Mouse (Mus musculus) naive thymus-derived CD4-positive, alpha-beta T cell, adult 2 months (primary cell): ENCODE data around the gene Cbln4.

Experiments
- DNase-seq: peaks from one replicate; pipeline ENCODE4 v3.0.0-alpha.2; 2011; ENCODE audit warnings: low read depth

The Cbln4 gene

DNA sequence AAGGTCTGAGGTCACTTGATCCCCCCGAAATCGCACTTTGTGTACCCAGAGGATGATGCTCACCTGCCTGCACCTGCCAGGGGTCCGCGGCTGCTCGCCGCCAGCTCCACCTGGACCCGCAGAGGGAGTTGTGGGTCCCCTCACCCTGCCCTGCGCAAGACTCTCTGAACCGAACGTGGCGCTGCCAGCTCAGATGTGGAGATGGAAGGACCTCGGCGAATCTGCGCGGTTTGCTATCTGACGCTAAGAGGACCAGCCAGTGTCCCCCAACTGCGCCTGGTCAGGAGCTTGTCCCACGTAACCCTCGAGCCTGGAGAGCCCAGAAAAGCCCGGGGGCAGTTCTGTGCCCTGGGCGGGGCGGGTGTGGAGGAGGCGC is at the start of gene Cbln4:
Gene Cbln4 (minus strand): TSS at position 232 of the 376 bp plus-strand sequence.
- no peak for DNase-seq

DNA sequence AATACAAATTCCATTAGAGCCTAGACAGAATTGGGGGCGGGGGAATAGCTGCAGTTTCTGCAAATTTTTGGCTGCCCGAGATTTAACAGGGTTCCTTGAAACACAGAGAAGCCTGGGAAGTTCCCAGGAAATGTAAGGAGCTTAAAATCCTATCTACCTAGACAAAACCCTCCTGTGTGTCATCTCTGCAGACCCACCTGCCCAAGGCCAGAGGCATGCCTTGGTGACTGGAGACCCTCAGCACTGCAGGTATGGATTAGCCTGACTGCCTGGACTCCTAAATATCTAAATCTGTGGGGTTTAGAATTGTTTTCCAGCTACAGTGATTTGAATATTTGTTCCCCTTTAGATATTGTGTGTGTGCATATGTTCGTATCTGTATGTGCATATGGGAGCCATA is 35.3 kb upstream of the Cbln4 start:
- DNase-seq = no peak

DNA sequence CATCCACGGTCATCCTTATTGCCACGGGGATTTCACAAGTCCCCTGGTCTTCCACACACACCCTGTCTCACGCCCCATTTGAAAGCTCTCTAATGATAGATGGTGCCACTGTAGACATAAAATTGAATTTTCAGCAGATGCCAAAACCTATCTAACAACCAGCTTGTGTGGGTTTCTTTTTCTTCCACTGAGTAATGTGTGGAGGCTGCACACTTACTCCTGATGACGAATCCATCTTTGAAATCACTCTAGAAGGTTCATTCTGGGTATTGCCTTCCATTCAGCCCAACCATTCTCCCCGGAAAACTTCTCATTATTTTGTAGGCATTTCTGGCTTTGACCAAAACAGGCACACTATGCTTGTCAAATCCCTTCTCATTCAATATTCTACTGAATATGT is 33.0 kb upstream of the Cbln4 start:
- no peak for DNase-seq

DNA sequence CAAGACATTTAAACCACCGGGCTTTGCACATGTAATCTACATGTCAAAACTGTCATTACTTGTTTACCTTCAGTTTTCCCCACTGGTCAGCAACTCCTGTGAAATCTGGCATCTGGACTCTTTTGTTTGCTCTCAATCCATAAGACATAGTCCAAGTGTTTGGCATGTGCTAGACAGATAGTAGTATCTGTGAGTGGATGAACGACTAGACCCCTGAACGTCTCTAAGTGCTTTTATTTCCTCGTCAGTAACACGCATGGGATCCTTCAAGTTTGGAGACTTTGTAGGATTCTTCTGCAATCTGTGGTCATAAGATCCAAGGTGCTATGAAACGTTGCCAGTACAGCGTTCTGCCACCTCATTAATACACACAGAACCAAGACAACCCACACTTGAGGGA is 19.6 kb upstream of the Cbln4 start:
- DNase-seq = no peak

DNA sequence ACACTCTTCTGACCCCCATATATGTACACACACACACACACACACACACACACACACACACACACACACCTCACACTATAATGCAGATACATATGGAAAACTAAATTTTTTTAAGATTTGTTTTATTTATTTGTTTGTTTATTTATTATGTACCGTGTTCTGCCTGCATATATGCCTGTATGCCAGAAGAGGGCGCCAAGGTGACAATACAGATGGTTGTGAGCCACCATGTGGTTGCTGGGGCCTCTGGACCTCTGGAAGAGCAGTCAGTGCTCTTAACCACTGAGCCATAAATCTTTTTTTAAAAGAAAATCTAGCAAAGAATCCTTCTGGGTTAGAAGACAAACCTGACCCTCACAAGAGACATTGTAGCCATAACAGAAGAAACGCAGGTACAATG is 16.5 kb upstream of the Cbln4 start:
- no peak for DNase-seq

DNA sequence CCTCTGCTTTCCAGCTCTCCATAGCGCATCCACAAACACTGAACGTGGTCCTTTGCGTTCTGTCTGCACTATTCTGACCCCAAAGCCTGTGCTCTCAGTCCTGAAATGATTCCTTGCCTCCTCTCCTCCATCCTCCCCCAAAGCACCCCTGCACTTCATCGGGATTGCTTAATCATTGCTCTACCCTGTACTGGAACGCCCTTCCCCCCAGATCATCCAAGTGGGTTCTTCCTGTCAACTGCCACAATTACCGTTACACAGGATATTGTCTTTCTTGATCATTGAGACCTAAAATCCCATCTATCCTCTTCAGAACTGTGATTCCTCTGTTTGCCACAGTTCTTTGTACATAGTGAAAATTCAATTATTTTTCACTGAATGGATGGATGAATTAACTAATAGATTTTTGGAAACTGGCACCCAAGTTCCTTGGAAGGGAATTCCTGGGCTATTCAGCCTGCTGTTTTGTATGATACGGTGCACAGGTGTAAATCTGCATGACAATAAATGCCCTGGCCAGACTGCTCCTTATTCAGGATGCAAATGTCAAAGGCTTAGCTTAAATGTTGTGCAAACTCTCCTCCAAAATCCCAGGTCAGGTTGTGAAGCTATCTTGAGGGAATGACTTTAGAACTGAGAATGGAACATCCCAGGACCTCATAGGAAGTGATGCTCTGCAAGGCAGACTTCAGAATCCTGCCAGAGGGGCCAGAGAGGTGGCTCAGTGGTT is 15.8 kb upstream of the Cbln4 start:
- no peak for DNase-seq

DNA sequence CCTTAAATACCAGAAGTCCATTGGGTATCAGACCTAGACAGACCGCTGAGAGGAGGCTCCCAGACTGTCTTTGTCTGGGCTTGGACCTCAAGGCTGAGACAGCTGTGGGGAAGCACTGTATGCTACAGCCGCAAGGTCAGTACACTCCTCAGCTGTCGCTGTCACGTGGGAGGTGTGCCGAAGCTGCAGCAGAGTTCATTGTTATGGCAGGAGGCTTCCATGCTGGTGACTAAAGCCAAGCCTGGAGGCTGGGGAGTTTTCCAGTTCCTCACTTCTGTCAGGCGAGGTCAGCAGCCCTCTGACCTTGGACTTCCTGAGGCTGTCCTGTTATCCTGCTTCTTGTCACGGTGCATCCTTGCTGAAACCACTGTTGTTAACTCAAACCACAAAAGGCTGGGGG is 2.7 kb upstream of the Cbln4 start:
- DNase-seq = no peak

DNA sequence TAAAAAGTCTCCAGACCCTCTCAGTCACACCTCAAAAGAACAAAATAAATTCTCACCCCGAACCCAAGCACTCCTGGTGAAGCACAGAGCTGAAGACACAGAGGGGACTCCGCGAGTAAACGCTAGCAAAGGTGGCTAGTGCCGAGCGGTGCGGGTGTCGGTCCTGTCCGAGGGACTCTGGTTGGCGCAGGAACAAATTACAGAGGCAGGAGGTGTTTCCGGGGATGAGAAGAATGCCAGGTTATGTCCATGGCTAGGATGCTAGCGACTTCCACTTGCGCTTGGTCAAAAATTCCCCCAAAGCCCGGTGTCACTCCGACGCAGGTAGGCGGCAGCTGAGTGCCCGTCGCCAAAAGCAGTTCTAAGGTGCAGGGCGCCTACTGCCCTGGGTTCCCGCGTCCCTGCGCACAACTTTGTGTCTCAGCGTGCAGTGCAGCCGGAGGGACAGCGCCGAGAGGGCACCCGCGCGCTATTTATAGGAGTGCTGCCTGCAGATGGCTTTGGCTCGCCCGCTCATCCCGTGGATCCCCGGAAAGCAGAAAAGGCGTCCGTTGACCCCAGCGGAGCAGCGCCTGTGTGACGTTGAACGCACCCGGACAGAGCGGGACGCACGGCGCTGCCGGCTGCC is 545 bp downstream of the Cbln4 start:
- no peak for DNase-seq

DNA sequence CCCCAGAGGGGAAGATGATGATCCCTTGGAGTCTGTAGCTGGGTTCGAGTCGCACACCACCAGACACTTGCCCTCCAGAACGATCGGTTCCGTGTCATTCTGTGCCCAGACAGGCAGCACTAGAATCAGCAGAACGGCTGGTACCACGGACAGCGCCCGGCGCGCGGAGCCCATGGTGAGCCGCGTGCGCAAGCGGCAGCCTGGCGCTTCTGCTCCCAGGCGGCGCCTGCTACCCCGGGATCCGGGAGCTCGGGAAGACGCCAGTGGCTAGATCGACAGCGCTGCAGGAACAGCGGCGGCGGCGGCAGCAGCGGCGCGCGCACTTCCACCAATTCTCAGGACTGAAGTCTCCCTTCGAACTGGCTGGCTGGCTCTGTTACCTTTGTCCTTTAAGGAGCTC is 1.1 kb downstream of the Cbln4 start:
- DNase-seq = no peak

DNA sequence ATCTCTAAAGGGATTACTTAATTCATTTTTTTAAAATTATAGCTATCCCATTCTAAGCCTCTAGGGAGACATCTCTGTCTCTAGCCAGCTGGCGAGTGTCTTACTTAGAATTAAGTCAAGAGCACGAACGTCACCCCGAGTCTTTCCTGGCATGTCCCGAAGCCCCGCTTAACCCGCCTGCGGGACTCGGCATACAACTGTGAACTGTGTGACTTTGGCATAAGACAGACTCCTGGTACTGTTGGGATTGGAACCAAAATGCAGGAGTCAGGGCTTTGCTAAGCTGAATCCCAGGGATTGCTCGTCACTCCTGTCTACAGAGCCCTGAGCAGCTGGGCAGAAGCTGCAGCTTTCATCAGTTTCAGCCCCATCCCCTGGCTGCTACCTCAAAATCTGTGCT is 2.4 kb downstream of the Cbln4 start:
- no peak for DNase-seq

DNA sequence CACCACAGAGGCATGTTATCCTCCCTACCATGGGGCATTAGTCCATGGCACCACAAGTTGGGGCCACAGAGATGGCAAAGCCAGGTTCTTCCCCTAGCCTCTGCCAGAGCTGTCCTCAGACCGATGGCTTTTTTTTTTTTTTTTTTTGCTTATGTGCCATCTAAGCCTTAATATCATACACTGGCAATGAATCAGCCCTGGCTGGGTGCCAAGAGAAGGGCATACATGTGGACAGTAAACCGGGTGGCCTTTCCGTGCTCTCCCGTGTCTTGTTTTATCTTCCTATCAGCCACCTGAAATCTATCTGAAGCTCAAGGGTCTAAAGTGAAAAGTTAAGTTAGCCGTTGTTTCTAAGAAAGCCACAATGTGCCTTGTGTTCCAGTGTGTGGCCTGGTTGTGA is 3.7 kb downstream of the Cbln4 start:
- DNase-seq = no peak

DNA sequence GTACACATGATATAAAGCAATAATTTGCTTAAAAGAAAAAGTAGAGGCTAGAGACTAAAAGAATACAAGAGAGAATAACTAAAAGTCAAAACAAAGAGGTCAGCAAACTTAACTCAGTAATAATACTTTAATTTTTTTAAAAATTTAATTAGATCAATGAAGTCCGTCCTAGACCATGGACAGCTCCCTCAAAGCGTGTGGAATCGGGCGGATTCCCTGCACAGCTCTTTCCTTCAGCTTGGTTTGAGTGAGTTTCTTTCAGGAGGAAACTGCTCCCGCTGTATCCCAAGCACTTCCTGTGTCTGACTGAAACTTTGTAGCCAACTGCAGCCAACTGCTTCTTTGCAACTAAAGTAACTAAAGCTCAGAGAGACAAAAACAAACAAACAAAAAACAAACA is 9.0 kb downstream of the Cbln4 start:
- no peak for DNase-seq

DNA sequence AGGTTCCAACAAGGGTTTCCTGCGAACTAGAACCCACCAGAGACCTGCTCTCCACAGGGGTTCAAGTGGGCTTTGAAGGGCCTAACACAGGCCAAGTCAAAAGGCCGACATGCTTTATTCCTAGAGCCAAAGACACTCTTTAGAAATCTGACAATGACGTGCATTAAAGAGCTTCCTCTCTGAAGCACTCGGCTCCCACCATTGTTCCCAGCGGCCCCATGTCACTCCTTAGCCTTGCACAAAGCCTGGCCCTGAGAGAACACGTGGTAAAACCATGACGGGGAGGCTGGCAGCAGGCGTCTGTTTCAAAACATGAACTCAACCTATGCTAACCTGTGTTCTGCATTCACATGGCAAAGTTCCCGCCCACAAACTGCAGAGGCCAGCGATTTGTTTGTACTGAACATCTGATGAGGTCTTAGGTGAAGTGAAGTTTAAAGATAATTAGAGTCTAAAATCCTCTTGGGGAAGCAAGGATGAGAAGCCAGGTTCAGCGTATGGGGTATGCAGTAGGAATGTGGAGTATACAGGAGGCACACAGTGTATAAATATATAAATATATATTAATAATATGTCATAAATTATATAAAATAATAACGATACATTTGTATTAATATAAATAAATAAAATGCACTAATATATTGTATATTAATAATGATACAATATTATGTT is 17.7 kb downstream of the Cbln4 start:
- DNase-seq = no peak

DNA sequence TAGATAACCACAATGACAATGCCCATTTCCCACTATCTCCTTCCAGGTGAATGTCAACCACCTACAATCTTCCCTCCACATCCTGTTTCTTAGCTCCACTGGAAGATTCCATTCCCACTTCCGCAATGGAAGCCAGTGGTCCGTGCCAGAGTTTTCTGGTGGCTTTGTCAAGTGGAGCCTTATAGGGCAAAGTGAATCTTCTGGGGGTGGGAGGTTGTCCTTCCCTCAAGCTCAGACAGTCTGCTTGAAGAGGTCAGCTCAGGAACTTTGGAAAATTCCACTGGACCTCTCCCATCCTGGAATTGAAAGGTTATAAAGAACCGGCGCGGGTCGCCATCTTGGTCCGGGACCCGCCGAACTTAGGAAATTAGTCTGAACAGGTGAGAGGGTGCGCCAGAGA is 36.5 kb downstream of the Cbln4 start:
- no peak for DNase-seq

DNA sequence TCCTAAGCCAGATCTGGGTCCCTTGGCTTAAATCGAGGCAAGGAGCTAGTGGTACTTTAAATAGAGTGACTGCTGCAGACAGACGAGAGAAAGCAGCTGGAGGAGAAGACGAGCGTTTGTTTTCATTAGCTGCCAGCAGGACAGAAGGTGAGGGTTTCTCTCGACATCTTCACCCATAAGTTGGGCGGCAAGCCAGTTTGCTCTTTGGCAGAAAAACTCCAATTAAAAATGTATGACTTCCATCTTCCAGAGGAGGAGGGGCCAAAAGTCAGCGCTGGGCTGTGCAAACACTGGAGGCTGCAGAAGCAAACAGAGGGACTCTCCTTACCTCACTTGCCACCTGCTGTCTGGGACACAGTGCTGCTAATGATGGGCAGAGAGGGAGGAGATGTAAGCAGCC is 37.3 kb downstream of the Cbln4 start:
- DNase-seq = no peak

DNA sequence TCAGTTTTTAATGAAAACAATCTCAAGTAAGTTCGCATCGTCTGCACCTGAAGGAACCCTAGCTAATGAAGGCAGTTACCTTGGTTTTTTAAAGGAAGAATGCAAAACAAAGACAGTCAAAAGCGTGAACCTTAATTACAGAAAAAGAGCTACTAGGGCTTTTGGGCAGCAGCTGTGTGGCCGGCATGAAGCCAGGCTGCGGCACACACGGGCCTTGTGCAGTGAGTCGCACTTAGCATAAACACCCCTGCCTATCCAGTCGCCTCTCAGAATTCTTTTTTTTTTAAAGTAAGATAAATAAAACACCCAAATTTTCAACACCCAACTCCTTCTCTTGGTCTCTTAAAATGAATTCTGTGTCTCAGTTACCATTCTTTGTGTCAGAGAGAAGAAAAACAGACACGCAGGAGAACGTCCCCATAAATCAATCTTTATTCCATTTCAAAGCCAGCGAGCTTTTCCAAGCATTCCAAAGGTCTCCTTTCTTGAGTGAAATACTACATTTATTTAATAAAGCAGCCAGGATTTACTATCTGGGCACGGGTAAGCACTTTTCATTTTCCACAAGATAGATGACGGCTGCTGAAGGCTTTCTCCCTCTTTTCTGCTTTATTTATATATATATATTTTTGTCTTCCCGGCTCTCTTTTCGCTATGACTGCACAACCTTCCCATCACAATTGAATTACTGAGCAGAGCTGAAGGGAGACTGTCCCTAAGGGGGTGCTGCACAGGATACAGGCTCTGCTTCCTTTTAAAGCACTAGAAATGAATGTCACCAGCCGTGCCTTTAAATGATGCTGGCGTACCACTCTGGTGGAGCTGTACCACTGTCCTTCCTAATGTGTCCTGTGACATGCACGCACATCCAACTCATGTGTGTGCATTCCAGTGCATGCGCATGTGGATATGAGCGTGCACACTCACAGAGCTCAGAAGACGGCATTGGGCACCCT is 39.0 kb downstream of the Cbln4 start:
- no peak for DNase-seq

DNA sequence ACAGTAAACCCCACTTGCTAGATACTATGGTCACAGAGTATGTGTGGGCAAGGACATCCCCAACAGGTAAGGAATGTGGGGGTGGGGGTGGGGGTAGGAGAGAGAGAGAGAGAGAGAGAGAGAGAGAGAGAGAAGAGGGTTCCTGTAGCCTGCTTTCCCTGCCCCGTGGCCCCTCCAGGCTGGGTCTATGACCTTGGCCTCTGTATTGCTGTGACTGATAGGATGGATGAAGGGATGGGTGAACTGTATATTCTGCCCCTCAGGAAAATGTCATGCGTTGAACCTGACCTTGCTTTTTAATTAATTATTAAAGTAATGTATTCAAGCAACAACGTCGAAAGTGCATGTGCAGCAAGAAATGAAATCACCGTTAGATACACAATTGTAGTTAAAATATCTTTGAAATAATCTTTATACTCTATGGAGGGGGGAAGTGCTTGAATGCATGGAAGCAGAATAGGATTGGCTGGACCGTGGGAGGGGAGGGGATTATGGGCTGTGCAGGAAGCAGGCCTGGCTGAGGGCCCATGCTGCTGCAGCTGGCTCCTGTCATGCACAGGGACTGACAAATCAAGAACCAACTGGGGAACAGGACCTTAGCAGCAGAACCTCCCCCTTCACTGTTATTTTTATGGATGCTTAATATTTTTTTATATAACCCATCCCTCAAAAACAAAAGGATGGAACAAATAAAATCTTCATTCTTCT is 46.1 kb downstream of the Cbln4 start:
- DNase-seq = no peak

DNA sequence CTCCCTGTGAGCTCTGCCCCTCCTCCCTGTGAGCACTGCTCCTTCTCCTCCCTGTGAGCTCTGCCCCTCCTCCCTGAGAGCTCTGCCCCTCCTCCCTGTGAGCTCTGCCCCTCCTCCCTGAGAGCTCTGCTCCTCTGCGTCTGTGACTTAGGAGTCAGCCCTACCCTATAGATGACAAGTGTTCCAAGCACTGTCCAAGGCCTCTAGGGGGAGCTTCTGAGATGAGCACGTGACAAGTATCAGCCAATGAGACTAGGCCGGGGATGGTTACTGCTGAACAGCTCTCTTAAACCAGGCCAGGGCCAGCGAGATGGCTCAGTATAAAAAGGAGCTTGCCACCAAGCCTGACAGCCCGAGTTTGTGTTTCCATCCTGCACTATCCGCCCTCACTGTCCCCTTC is 48.4 kb downstream of the Cbln4 start:
- DNase-seq = no peak

DNA sequence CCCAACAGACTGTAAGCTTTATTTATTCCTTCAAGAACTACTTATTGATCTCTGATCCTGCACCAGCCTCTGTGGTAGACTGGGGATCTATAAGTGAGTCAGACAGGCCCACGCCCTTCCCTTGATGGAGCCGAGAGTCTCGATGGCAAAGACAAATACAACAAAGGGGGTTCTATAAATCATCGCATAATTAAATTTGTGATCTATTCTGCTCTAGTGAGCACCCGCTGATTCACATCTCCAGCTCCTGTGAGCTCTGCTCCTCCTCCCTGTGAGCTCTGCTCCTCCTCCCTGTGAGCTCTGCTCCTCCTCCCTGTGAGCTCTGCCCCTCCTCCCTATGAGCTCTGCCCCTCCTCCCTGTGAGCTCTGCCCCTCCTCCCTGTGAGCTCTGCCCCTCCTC is 49.0 kb downstream of the Cbln4 start:
- DNase-seq = no peak

DNA sequence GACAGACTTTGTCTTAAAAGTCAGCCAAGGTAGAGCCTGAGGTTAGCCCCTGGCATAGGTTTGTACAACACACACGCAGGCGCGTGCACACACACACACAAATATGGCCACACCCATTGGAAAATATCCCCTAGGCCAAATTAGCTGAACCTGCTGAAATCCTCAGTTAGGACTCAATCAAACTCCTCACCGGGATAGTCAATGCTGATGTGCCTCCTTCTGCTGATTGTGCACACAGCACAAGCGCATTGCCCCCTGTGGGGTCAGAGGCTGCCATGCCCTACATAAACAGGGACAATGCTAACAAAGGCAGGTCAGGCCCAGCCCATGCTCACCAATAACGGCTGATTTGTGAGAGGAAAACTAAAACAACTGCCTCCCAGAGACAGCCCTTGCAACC is 56.6 kb downstream of the Cbln4 start:
- DNase-seq = no peak
